Mouse (Mus musculus): ENCODE results near the gene Rb1. TPM values are rescaled to one million over a fixed set of nuclear protein-coding genes. Genes with fewer than 3 reads are reported as not detected.

The Rb1 gene
- polyA plus RNA-seq, 1 experiment from 2014 or later: 21.2 TPM

DNA sequence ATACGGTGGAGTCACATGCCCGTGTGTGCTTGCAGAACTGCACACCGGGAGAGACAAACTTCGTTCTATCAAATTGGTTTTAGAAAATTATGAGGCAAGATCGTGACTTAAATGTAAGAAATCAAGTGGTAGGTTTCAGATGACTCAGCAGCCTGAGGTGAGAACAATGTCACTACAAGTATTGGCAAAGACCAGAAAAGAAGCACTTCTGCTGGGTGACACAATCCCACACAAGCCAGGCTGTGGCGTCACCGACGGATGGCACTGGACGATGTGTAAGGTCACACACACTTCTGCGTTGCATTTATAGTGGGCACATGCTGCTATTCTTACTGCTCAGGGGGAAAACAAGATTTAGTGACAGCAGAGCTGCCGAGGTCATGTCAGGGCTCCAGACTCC lies 38.2 kb upstream of the Rb1 start:
- peaks cover 92% of the 10 kb centered on the region for H3K36me3 ChIP-seq
- no peak overlapping the region for H3K9ac ChIP-seq (replicated peaks)
- no peaks in the 10 kb centered on the region for H3K27me3 ChIP-seq
- no peak for ATAC-seq
- H3K4me3 ChIP-seq (replicated peaks): no peak overlapping the region
- H3K4me1 ChIP-seq (replicated peaks): no peaks in the 10 kb centered on the region
- no peaks in the 10 kb centered on the region for H3K9me3 ChIP-seq
- 95% methylated on average over 11 of the region's 11 CpGs for WGBS
- no peak overlapping the region for H3K4me2 ChIP-seq (replicated peaks)
- H3K27ac ChIP-seq: no peak overlapping the region

DNA sequence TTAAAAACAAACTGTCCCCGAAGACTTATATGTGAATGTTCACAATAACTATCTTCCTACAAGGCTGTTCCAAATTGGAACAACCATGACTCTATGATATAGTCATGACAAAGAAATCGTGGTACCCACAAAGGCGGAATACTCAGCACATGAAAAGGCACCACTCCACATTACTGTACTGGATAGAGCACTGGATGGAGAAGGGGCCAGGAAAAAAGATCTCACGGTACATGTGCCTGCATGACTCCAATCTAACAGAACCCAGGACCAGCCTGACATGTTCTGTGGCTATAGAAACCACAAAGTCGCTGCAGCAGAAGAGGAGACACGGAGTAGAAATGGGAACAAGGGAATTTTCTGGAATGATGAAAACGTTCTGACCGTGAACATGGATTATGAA lies 29.1 kb upstream of the Rb1 start:
- H3K27me3 ChIP-seq: no peaks in the 10 kb centered on the region
- H3K4me2 ChIP-seq (replicated peaks): no peak overlapping the region
- 93% methylated on average over 8 of the region's 8 CpGs for WGBS
- no peak overlapping the region for H3K27ac ChIP-seq
- no peaks in the 10 kb centered on the region for H3K9me3 ChIP-seq
- H3K36me3 ChIP-seq: peaks cover 29% of the 10 kb centered on the region
- no peaks in the 10 kb centered on the region for H3K4me1 ChIP-seq (replicated peaks)
- no peak overlapping the region for H3K9ac ChIP-seq (replicated peaks)
- no peak overlapping the region for H3K4me3 ChIP-seq (replicated peaks)
- ATAC-seq: no peak

DNA sequence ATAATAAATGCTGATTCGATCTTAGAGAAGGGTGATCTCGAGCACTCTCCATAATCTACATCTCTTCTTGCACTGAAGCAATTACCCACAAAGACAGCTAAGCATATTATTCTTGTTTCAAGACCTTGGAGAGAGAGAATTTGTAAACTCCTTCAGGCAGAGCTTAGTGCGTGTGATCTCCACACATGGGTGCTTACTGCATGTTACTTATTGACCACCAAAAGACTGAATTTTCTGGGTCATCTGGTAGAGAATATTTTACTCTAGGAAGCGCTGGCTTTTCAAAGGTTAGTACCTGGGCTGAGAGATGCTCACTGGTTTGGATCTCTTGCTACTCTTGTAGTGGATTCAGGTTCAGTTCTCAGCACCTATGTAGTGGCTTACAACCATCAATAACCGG lies 25.5 kb upstream of the Rb1 start:
- Histone ChIP-seq H3K27ac (no peak overlapping the region), H3K9ac (replicated peaks) (no peak overlapping the region), H3K4me3 (replicated peaks) (no peak overlapping the region), H3K4me2 (replicated peaks) (no peak overlapping the region), H3K4me1 (replicated peaks) (no peaks in the 10 kb centered on the region), H3K9me3 (no peaks in the 10 kb centered on the region), H3K36me3 (peaks cover 2% of the 10 kb centered on the region; the same call in 1 of the 2 replicates), H3K27me3 (no peaks in the 10 kb centered on the region)
- no peak for ATAC-seq
- WGBS: 94% methylated on average over 5 of the region's 5 CpGs

DNA sequence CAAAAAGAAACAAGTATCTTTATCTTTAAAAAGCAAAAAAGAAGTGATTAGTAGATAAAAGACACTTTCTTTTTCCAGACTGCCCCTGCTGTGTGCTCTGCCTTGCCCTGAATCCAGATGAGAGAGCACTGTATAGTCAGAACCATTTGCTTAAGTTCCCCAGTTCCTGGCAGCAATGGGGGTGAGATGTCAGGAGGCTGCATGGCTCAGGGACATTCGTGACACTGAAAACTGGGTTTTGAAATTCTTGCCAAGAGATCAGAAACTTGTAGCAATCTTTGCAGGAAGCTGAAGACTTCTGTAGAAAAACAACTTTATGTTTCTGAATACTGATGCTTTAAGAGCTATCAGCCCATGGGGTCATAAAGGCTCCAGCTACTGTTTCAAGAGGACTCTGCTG lies 24.4 kb upstream of the Rb1 start:
- H3K4me3 ChIP-seq (replicated peaks): no peak overlapping the region
- WGBS: 38% methylated on average over 1 of the region's 1 CpGs
- no peaks in the 10 kb centered on the region for H3K9me3 ChIP-seq
- H3K36me3 ChIP-seq: peaks cover 2% of the 10 kb centered on the region; the same call in 1 of the 2 replicates
- no peaks in the 10 kb centered on the region for H3K27me3 ChIP-seq
- no peaks in the 10 kb centered on the region for H3K4me1 ChIP-seq (replicated peaks)
- no peak overlapping the region for H3K4me2 ChIP-seq (replicated peaks)
- H3K9ac ChIP-seq (replicated peaks): no peak overlapping the region
- H3K27ac ChIP-seq: no peak overlapping the region
- no peak for ATAC-seq

DNA sequence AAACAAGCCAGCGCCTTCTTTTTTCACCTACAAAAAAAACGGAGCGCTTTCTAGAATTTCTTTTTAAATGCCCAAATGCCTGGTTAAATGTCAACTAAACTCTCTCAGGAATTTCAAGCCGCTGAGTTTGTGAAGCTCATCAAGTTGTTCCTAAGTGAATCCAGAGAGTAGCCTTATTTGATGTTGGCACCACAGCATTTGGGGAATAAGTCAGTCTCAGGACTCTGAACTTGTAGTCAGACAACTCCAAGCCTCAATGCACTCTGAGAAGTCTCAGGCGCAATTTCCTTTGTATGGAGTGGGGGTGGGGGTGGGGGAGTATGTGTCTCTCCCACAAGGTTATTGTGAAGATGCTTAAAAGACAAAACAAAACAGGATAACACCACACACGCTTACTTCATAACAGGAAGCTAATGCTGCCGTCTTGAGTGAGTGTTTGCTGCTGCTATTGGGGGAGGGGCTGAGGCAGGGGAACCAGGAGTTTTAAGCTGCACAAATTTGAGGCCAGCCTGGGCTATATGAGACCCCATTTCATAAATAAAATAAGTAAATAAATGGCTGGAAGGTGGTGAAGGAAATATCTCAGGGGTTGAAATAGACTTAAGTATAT lies 23.5 kb upstream of the Rb1 start:
- H3K4me3 ChIP-seq (replicated peaks): no peak overlapping the region
- no peak overlapping the region for H3K4me2 ChIP-seq (replicated peaks)
- H3K4me1 ChIP-seq (replicated peaks): no peaks in the 10 kb centered on the region
- H3K9me3 ChIP-seq: no peaks in the 10 kb centered on the region
- 63% methylated on average over 7 of the region's 7 CpGs for WGBS
- ATAC-seq: no peak
- H3K27me3 ChIP-seq: no peaks in the 10 kb centered on the region
- no peak overlapping the region for H3K27ac ChIP-seq
- H3K9ac ChIP-seq (replicated peaks): no peak overlapping the region
- H3K36me3 ChIP-seq: no peaks in the 10 kb centered on the region

DNA sequence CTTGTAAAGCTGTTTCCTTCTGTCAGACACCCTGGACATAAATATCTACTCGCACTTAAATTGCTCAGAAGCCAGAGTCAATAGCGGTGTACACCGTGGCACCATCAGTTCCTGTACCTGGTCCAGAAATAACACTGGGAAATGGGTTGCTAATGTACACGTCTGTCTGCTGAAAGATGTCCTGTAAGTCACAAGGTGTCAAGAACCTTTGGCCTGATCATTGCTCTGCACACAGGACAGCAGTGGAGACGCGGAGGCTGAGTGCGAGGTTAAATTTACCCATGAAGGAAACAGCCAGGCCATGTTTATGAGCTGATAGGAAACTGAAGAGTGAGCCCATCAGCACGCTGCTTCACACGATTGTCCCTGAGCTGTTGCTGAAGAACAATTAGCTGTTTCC lies 21.7 kb upstream of the Rb1 start:
- H3K4me2 ChIP-seq (replicated peaks): no peak overlapping the region
- H3K9me3 ChIP-seq: no peaks in the 10 kb centered on the region
- no peak overlapping the region for H3K27ac ChIP-seq
- no peak overlapping the region for H3K9ac ChIP-seq (replicated peaks)
- WGBS: 94% methylated on average over 9 of the region's 9 CpGs
- no peaks in the 10 kb centered on the region for H3K27me3 ChIP-seq
- H3K4me3 ChIP-seq (replicated peaks): no peak overlapping the region
- no peak for ATAC-seq
- H3K4me1 ChIP-seq (replicated peaks): no peaks in the 10 kb centered on the region
- no peaks in the 10 kb centered on the region for H3K36me3 ChIP-seq

DNA sequence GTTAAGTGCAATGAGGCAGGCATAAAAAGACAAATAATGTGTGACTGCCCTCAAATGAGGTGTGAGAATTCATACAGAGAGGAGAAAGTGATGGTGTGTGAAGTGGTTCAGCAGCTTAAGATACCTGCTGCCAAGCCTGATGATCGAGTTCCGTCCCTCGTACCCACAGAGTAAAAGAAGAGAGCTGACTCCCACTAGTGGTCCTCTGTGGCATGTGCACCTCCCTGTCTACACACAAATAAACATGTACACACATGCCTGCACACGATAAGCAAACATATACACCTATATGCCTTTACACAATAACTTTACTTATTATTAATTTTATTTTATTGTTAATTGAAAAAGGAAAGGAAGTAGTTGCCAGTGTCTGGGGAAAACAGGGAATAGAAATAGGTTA lies 20.0 kb upstream of the Rb1 start:
- Histone ChIP-seq H3K27me3 (no peaks in the 10 kb centered on the region), H3K4me1 (replicated peaks) (no peaks in the 10 kb centered on the region), H3K27ac (no peak overlapping the region), H3K4me3 (replicated peaks) (no peak overlapping the region), H3K9ac (replicated peaks) (no peak overlapping the region), H3K4me2 (replicated peaks) (no peak overlapping the region), H3K36me3 (no peaks in the 10 kb centered on the region), H3K9me3 (no peaks in the 10 kb centered on the region)
- no peak for ATAC-seq
- 86% methylated on average over 4 of the region's 4 CpGs for WGBS

DNA sequence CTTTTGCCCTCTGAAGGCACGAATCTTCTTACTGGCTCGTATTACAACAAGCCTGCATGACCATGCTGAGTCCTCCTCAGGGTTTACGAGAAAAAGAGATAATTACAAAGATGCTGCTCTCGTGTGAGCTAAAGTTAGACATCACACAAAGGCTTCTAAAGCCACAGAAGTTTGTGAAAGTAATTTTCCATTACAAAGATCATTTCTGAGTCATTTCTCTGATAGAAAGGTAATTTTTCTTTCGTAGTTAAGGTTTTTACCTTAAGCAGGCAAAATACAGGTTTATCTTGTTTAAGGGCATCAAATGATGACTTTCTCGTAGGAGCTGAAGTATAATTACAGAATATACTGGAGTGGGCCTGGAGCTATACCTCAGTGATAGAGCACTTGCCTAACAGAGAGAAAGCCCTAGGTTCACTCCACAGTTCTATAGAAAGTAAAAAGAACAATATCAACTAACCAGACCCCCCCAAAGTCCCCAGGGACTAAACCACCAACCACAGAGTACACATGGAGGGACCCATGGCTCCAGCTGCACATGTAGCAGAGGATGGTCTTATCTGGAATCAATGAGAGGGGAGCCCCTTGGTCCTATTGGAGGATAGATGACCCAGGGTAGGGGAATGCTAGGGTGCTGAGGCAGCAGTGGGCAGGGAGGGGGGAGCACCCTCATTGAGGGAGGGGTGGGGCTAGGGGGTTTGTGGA lies 14.6 kb upstream of the Rb1 start:
- ATAC-seq: no peak
- H3K4me1 ChIP-seq (replicated peaks): 0 out of 2 replicates have a peak, but pooled peaks cover 4% of the 10 kb centered on the region
- H3K4me3 ChIP-seq (replicated peaks): no peak overlapping the region
- no peak overlapping the region for H3K9ac ChIP-seq (replicated peaks)
- H3K27ac ChIP-seq: no peak overlapping the region
- H3K27me3 ChIP-seq: no peaks in the 10 kb centered on the region
- no peaks in the 10 kb centered on the region for H3K36me3 ChIP-seq
- no peak overlapping the region for H3K4me2 ChIP-seq (replicated peaks)
- 72% methylated on average over 6 of the region's 6 CpGs for WGBS
- no peaks in the 10 kb centered on the region for H3K9me3 ChIP-seq

DNA sequence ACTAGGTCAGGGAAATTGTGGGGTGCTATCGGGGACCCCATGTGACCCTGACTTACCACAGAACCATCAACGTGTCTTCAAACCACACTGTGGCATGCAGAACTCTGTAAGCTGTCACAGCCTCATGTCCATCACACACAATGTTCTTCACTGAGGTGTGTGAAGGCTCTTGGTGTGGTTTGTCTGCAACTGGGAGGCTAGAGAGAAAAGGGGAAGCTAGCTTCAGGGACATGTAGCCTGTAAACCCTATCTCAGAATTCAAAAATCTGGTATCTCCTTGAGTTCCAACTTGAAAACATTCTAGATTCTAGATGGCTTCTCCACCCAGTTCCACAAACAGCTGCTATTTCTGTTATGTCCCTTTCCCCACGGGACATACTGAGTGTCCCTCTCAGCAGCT lies 14.0 kb upstream of the Rb1 start:
- no peaks in the 10 kb centered on the region for H3K27me3 ChIP-seq
- no peaks in the 10 kb centered on the region for H3K36me3 ChIP-seq
- no peak overlapping the region for H3K4me2 ChIP-seq (replicated peaks)
- H3K27ac ChIP-seq: no peak overlapping the region
- ATAC-seq: no peak
- 0 out of 2 replicates have a peak, but pooled peaks cover 7% of the 10 kb centered on the region for H3K4me1 ChIP-seq (replicated peaks)
- no peaks in the 10 kb centered on the region for H3K9me3 ChIP-seq
- H3K4me3 ChIP-seq (replicated peaks): no peak overlapping the region
- H3K9ac ChIP-seq (replicated peaks): no peak overlapping the region
- WGBS: 86% methylated on average over 3 of the region's 3 CpGs

DNA sequence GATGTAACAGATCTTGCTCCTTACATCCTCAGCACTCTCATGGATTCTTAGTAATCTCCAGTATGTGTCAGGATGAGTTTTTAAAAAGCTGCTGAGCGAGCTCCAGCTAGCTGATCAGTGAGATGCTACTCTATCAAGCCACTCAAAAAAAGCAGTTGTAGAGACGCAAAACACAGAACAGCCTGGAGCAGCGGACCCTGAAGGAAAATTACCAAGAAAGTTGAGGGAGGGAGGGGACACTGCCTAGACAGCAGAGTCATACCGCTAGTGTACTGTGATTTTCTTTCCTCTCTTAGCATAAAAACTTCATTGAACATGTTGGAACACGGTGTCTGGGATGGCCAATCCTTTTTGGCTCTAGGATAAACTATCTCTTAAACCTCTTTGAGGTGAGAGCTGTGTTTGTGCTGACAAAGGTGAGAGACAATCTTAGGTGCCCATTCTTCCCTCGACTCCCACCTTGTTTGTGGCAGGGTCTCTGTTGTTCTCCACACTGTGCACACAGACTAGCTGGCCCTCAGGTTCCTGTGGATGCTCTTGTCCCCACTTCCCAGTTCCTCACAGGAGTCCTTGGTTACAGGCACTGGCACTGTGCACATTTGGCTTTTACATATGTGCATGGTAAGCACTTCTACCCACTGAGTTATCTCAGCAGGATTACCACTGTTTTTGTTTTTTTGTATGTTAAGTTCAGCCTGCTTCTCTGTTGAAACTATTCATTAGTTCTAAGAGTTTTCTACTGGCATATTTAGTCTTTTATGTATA lies 10.9 kb upstream of the Rb1 start:
- ATAC-seq: no peak
- H3K4me3 ChIP-seq (replicated peaks): no peak overlapping the region
- no peak overlapping the region for H3K27ac ChIP-seq
- H3K27me3 ChIP-seq: no peaks in the 10 kb centered on the region
- H3K36me3 ChIP-seq: no peaks in the 10 kb centered on the region
- 0 out of 2 replicates have a peak, but pooled peaks cover 7% of the 10 kb centered on the region for H3K4me1 ChIP-seq (replicated peaks)
- no peak overlapping the region for H3K9ac ChIP-seq (replicated peaks)
- H3K9me3 ChIP-seq: no peaks in the 10 kb centered on the region
- WGBS: 82% methylated on average over 6 of the region's 6 CpGs
- H3K4me2 ChIP-seq (replicated peaks): no peak overlapping the region

DNA sequence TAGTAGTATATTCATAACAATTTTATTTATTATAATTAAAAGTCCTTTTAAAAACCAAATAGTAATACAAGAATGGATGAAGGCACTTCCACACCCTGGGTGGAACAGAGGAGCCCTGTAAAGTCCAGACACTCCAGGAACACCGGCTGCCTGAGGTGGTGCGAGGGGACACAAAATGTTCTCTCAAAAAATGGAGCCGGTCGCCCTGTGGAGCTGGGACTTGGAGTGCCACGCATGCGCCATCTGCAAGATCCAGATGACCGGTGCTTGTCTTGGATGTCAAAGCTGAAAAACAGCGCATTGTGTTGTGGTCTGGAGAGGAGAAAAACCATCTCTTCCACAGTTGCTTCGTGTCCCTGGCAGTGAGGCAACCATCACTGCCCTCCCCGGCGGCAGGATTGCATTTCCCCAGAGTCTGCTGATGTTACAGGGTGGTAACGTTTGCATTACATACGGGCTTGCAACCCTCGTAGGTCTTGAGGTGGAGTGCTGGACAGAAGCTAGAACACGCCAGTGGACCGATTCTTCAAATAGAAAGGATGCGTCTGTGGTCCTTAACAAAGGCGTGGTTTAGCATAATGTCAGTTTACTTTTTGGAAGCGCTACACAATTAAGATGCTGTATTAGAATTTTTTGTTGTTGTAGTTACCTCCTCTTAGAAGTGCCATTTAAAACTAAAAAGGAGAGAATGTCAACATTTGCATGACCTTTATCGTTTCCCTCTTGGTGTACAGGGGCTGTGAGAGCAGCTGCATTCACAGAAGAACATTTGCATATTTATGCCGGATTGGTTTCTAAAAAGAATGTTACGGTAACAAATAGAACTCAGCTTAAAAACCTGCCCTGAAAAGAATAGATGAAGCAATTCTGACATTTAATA lies 9.5 kb upstream of the Rb1 start:
- Histone ChIP-seq H3K9me3 (no peaks in the 10 kb centered on the region), H3K27me3 (no peaks in the 10 kb centered on the region), H3K9ac (replicated peaks) (no peak overlapping the region), H3K4me1 (replicated peaks) (0 out of 2 replicates have a peak, but pooled peaks cover 7% of the 10 kb centered on the region), H3K27ac (no peak overlapping the region), H3K36me3 (no peaks in the 10 kb centered on the region), H3K4me2 (replicated peaks) (peak overlapping the region; percentile 1; the same call in 1 of the 2 replicates), H3K4me3 (replicated peaks) (no peak overlapping the region)
- 56% methylated on average over 22 of the region's 22 CpGs for WGBS
- 0 out of 2 replicates have a peak, but pooled peaks have one; percentile 17 for ATAC-seq

Measured in midbrain, embryonic 13.5 days (tissue).